Mouse (Mus musculus) spleen, postnatal 14 days (tissue): ENCODE measurements around the gene Fat3.

Experiments used
- DNase-seq, 2 experiments: peaks; one replicate each; pipeline ENCODE4 v3.0.0; 2021 to 2022; ENCODE audit warnings: low spot score in 2 of 2

Gene Fat3

GRCm38 (mm10) chr9:16310855-16311848 lies 189.9 kb downstream of the Fat3 start:
- no peak for DNase-seq

- no peak for DNase-seq
Measured at GRCm38 (mm10) chr9:16310305-16310704, 190.8 kb downstream of the Fat3 start.

DNA sequence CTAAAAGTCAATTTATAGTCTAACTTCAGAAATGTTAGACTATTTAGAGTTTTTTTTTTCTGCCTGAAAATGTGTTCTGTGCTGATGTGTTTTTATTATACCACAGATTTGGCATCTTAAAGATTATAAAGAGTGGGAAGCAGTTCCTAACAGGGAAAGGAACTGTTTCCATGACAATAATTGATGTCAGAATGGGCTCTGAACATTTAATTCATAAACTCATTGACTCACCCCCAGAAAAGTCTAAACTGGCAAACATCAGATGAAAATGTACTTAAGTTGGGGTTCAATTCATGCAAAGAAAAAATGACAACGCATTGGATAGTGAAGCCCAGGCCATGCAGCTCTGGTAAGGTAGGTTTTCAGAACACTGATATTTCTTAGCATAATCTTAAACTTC lies 193.3 kb downstream of the Fat3 start:
- no peak for DNase-seq

DNA sequence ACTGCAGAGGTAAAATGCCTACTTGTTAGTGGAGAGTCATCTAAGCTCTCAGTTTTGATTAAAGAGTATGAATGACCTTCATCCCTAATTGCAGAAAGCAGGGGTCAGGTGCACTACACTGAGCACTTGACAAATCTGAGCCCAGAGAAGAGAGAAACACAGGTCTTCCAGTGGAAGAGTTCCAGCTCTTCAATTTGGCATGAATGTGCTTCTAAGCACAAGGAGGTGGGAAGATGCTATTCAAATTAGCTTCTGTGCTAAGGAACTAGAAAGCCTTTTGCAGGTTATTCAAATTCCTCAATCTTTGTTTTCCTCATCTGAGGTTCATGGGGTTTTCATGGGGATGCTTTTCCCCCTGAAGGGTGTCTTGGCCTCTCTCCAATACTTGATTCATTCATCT lies 194.9 kb downstream of the Fat3 start:
- no peak for DNase-seq

GRCm38 (mm10) chr9:16305396-16306086 lies 195.5 kb downstream of the Fat3 start:
- no peak for DNase-seq

- no peak for DNase-seq
Measured at GRCm38 (mm10) chr9:16304949-16305348, 196.1 kb downstream of the Fat3 start.

DNA sequence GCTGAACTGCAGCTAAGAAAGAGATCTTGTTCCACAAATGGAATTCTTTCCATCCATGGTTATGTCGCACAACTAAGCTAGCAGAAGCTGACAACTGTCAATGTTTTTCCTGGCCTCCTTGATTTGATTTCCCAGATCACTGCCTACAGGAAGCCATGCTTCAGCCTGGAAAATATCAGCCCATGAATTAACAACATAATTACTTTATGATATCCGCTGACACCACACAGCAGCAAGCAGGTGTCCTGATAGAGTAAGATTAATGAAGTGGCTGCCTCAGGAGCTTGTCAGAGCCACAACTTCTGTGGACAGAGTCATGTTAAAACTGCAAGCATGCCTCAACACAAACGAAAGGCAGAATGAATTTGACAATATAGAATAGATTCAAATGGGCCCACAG lies 198.6 kb downstream of the Fat3 start:
- no peak for DNase-seq

DNA sequence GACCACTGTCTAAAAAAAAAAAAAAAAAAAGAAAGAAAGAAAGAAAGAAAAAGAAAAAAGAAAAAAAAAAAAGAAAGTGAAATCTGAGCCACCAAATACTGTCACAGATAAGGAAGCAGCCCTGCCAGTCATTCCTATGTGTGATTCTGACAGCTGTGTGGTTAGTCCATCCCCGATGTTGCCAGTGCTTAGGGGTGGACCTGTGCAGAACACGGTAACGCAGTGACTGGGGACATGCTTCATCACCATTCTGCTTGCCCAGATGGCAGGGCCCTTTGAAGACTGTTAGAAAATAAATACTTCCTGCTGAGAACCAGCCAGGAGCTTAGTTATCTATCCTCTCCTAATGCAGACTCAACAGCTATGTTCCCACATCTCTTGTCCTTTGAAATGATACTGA lies 203.2 kb downstream of the Fat3 start:
- DNase-seq, result no peak

DNA sequence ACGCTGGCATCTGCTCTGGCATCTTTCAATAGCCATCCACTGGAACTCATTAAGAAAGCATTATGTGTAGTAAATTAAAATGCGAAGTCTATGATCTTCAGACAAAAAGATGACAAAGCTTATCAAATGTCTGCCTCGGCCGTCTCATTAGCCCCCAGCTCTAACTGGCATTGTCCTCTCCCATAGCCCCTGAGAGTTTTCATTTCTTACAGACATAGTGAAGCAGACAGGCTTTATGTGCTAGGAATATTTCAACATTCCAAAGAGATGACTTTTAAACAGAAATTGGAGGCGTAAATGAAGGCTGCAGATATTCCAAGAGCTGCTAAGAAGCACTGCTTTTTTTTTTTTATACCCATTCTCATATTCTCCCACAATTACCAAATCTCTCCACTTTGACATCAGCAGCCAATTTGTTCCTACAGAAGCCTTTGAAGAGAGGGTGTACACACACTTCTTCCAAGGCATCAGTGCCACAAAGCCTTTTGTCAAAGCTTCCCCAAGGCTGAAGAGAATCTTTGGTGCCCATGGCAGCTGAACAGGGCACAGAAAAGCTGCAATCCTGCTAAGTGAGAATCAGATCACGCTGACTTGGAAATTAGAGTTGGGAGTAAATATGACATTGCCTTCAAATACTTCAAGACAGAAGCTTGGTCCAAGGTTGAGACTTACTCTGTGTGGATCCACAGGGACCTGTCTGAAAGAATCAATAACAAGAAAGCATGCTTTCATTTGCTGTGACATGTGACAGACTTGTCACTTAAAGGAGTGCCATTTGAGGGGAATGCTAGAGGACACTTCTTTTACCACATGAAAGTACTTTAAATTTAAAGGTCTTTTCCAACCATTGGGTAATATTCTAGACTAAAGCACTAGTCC lies 206.9 kb downstream of the Fat3 start:
- DNase-seq, result no peak

GRCm38 (mm10) chr9:16292492-16292891 lies 208.6 kb downstream of the Fat3 start:
- DNase-seq, result no peak

DNA sequence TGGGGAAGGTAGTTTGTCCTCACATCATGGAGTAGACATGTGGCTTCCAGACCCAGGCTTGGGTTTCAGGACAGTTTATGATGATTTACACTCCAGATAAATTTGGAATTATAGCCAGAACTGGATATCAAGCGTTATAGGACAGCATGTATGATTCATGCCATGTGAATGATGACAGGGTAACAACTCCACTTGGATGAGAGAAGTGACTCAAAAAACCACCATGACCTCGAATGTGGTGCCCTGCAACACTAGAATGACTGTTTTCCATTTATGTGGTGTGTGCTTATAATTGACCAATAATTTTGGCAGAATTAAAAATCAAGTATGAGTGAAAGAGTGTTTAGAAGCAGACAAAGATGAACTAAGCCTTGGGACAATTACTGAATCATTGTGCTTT lies 210.2 kb downstream of the Fat3 start:
- no peak for DNase-seq

GRCm38 (mm10) chr9:16283033-16283432 lies 218.1 kb downstream of the Fat3 start:
- no peak for DNase-seq

DNA sequence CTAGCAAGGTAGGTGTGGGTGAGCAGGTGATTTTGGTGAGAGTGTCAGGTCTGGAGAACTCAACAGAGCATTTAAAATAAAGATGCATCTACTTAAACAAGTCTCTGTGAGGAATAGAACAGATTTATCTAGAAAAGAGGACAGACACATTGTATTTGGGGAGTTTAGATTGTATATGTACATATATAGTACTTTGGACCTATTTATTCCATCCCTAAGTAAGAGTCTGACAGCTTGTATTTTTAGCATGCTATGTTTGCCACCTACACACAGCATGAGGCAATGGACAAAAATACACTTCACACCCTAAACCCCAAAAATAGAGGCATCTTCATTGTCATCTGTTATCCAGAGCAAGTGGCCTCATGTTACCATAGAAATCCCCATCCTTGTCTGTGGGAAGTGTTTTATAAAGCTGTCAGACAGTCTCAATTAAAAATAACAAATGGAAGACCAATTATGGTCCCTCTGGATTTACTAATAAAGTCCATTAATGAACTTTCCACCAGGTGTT lies 218.7 kb downstream of the Fat3 start:
- no peak for DNase-seq

DNA sequence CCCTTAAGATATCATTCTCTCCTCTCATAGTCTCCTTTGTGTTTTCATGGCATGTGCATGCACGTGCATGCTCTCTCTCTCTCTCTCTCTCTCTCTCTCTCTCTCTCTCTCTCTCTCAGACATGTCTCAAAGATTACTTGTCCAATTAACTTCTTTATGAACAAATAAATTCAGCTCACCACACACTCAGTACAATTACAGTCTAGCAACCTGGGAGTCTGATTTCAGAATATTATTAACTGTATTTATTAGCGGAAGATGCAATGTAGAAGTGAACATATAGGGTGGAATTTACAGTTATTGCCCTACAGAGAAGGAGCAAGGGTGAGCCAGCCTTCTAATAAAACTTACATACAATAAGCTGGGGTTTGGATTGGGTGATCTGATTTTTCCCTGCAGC lies 225.5 kb downstream of the Fat3 start:
- no peak for DNase-seq

- DNase-seq, result no peak
Measured at GRCm38 (mm10) chr9:16274130-16274529, 227.0 kb downstream of the Fat3 start.

- no peak for DNase-seq
Measured at GRCm38 (mm10) chr9:16272810-16273209, 228.3 kb downstream of the Fat3 start.

DNA sequence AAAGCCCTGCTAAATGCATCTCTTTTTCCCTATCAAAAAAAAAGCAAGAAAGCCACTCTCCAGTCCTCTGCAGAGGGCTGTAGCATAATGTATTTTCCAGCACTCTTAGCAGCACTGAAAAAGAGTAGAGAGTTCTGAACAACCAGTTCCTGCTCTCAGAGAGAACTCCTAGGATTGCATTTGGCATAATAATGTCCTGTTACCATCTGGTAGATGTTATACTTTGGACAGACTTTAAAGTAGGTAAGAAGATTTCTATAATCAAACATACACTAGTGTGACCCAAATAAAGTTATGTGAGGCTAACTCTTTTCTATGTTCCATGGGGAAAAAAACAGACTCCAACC lies 230.3 kb downstream of the Fat3 start:
- no peak for DNase-seq

DNA sequence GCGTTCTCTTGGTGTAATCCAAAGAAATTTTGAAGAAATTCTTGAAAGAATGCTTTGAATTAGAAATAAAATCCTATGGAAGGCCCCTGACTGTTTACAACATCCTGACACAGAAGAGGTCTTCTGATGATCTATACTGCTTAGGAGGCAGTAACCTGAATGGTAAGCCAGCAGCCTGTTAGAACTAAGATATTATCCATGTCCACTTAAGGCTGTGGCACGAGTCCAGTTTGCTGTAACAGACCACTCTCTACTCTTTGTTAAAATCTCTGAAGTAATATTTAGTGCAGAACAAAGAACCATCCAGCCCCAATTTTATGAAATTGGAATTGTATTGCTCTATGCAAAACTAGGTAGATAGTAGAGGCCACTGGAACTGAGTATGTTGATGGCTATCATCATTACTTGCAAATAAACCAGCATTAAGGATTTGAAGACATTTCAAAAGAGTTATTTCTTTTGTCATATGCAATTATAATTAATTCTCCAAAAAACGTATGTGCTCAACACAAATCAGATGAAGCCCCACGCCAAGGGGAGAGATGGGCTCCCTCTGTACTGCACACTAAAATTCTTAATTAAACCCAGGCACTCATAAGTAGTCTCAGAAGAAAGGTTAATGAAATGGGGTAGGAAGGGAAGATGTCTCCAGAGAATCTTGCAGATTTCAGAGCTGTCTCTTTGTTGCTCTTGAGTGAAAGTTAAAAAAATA lies 230.9 kb downstream of the Fat3 start:
- DNase-seq, result no peak

DNA sequence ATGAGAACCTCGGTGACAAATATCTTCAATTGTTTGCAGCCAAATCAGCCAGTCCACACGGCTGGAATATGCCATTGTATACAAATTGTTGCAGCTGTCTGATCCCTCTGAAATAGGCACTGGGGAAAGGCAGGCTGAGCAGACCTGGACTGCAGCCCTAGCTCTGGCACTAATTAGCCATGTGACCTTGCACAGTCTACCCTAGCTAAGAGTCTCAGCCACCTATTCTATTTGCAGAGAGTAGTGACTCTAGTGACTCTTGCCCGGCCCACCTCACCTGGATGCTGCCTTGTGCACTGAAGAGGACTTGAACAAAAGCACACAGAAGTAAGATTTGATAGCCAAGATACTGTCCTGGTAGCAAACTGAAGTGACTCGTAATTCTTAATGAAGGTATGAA lies 235.6 kb downstream of the Fat3 start:
- no peak for DNase-seq

- DNase-seq, result no peak
Measured at GRCm38 (mm10) chr9:16257241-16257840, 243.7 kb downstream of the Fat3 start.
